Mouse (Mus musculus) brain, embryonic 14.5 days (tissue): ENCODE measurements around the gene 9330182O14Rik.

ENCODE experiments used
- CTCF ChIP-seq: fragments of 200-500 bp; IDR thresholded peaks from 2 replicates; pipeline ENCODE4 v1.5.1; 2012; ENCODE audit warnings: inconsistent platforms, mild to moderate bottlenecking, moderate library complexity, borderline replicate concordance; ENCODE audit not compliant: insufficient read depth, insufficient read length; ENCODE audit errors: extremely low read depth
- POLR2A ChIP-seq: fragments of 200-500 bp; IDR thresholded peaks from 2 replicates; pipeline ENCODE4 v1.6.1; 2012; ENCODE audit warnings: mild to moderate bottlenecking, inconsistent platforms, borderline replicate concordance; ENCODE audit not compliant: poor library complexity, insufficient read depth, insufficient read length, severe bottlenecking; ENCODE audit errors: extremely low read depth

- TF ChIP-seq CTCF (no peak), POLR2A (no peak)
Measured at GRCm38 (mm10) chr15:40129496-40129895, 4.7 kb upstream of the 9330182O14Rik start.
